Mouse (Mus musculus) limb, embryonic 10.5 days (tissue): ENCODE results near the gene Gm10147. TPM values are rescaled to one million over a fixed set of nuclear protein-coding genes. Genes with fewer than 3 reads are reported as not detected.
"Not testable (repeated sequence)": the region's sequence is repeated elsewhere in the genome, so short reads cannot be mapped to it uniquely, and the experiment has no call there.

Experiments
- DNase-seq: peaks from one replicate; pipeline ENCODE4 v3.0.0-alpha.2; 2017; ENCODE audit warnings: low spot score
- H3K27ac ChIP-seq: fragments of 300-500 bp; sonication (generic); 2 replicates; pipeline ENCODE4 v1.5.1; 2016; ENCODE audit warnings: mild to moderate bottlenecking
- H3K27me3 ChIP-seq: fragments of 300-500 bp; sonication (generic); 2 replicates; pipeline ENCODE4 v1.6.1; 2016; ENCODE audit warnings: low read depth, mild to moderate bottlenecking; ENCODE audit not compliant: poor library complexity, severe bottlenecking
- H3K36me3 ChIP-seq: fragments of 300-500 bp; sonication (generic); 2 replicates; pipeline ENCODE4 v1.6.1; 2016; ENCODE audit warnings: mild to moderate bottlenecking, moderate library complexity
- H3K4me1 ChIP-seq: fragments of 300-500 bp; sonication (generic); 2 replicates; pipeline ENCODE4 v1.6.1; 2016
- H3K4me3 ChIP-seq: fragments of 300-500 bp; sonication (generic); 2 replicates; pipeline ENCODE4 v1.5.1; 2016; ENCODE audit warnings: mild to moderate bottlenecking, moderate library complexity
- H3K9me3 ChIP-seq: fragments of 300-500 bp; sonication (generic); replicated peaks from 2 replicates; pipeline ENCODE4 v1.6.1; 2016; ENCODE audit warnings: mild to moderate bottlenecking
- WGBS: fragments of 180-500 bp; shearing (Covaris S2); methylation state at CpG from one replicate; pipeline ENCODE4 v1.1.7; 2016; 5-methylcytosine and 5-hydroxymethylcytosine counted together
- microRNA-seq: library from miRNA; unstranded; fragments of <30 nt; microRNA quantifications from one replicate; pipeline ENCODE4, GENCODE M21; 2017
- polyA plus RNA-seq: library from polyadenylated mRNA; unstranded; fragments of >200 nt; fragmentation: Nextera tagmentation; extraction: Ambion mirVana; gene quantifications from 2 replicates; pipeline ENCODE4 v1.2.1, GENCODE M21; 2016

The Gm10147 gene
- not detected in 2 replicates for polyA plus RNA-seq

GRCm38 (mm10) chrX:28607742-28608141 is at the start of gene Gm10147:
TSS of gene Gm10147 (minus strand) at chrX:28607842.
- no CpG with 5 or more reads among the region's 7 CpGs for WGBS
- H3K27ac ChIP-seq, H3K4me3 ChIP-seq, H3K27me3 ChIP-seq, DNase-seq, H3K4me1 ChIP-seq, H3K9me3 ChIP-seq, H3K36me3 ChIP-seq: not testable (repeated sequence)

Small RNAs within 50 kb of the gene (microRNA-seq; reads per million reads assigned to microRNA genes)
- not detected for gene Gm44499
